Mouse (Mus musculus) embryonic facial prominence, embryonic 15.5 days (tissue): Measurements from ENCODE around the gene Ntm. TPM values are rescaled to one million over a fixed set of nuclear protein-coding genes. Genes with fewer than 3 reads are reported as not detected.

ENCODE experiments used
- ATAC-seq: fragments of 200-750 bp; cut with Nextera tagmentation; 2 replicates; pipeline ENCODE4 v1.8.0; 2017; ENCODE audit warnings: low read depth, moderate TSS enrichment; ENCODE audit not compliant: insufficient number of reproducible peaks, low FRiP score, low TSS enrichment
- H3K27ac ChIP-seq: fragments of 300-500 bp; sonication (generic); replicated peaks from 2 replicates; pipeline ENCODE4 v1.5.1; 2015; ENCODE audit warnings: mild to moderate bottlenecking, inconsistent platforms
- H3K27me3 ChIP-seq: fragments of 300-500 bp; sonication (generic); 2 replicates; pipeline ENCODE4 v1.6.1; 2015; ENCODE audit warnings: inconsistent platforms
- H3K36me3 ChIP-seq: fragments of 300-500 bp; sonication (generic); 2 replicates; pipeline ENCODE4 v1.6.1; 2015; ENCODE audit warnings: mild to moderate bottlenecking, inconsistent platforms
- H3K4me1 ChIP-seq: fragments of 300-500 bp; sonication (generic); 2 replicates; pipeline ENCODE4 v1.6.1; 2015; ENCODE audit warnings: inconsistent platforms
- H3K4me2 ChIP-seq: fragments of 300-500 bp; sonication (generic); replicated peaks from 2 replicates; pipeline ENCODE4 v1.6.1; 2015; ENCODE audit warnings: mild to moderate bottlenecking, inconsistent platforms
- H3K4me3 ChIP-seq: fragments of 300-500 bp; sonication (generic); replicated peaks from 2 replicates; pipeline ENCODE4 v1.5.1; 2015; ENCODE audit warnings: mild to moderate bottlenecking, inconsistent platforms
- H3K9ac ChIP-seq: fragments of 300-500 bp; sonication (generic); 2 replicates; pipeline ENCODE4 v1.6.1; 2015; ENCODE audit warnings: inconsistent platforms
- H3K9me3 ChIP-seq: fragments of 300-500 bp; sonication (generic); replicated peaks from 2 replicates; pipeline ENCODE4 v1.6.1; 2016; ENCODE audit warnings: inconsistent platforms
- WGBS: fragments of 180-500 bp; shearing (Covaris S2); methylation state at CpG from one replicate; pipeline ENCODE4 v1.1.7; 2015; 5-methylcytosine and 5-hydroxymethylcytosine counted together
- polyA plus RNA-seq: library from polyadenylated mRNA; unstranded; fragments of >200 nt; fragmentation: Nextera tagmentation; extraction: Ambion mirVana; gene quantifications from 2 replicates; pipeline ENCODE4 v1.2.1, GENCODE M21; 2015

Ntm gene
- polyA plus RNA-seq, 1 experiment from 2014 or later = 23.8 TPM

- Histone ChIP-seq H3K27ac (no peak overlapping the region), H3K4me1 (peaks cover 8% of the 10 kb centered on the region; the same call in 1 of the 2 replicates), H3K27me3 (no peaks in the 10 kb centered on the region), H3K9me3 (no peaks in the 10 kb centered on the region), H3K4me2 (no peak overlapping the region), H3K4me3 (no peak overlapping the region), H3K36me3 (no peaks in the 10 kb centered on the region), H3K9ac (no peak overlapping the region)
- WGBS = 65% methylated on average over 5 of the region's 5 CpGs
- no peak for ATAC-seq
Measured at GRCm38 (mm10) chr9:29568571-29568970, 394.4 kb downstream of the Ntm start.

DNA sequence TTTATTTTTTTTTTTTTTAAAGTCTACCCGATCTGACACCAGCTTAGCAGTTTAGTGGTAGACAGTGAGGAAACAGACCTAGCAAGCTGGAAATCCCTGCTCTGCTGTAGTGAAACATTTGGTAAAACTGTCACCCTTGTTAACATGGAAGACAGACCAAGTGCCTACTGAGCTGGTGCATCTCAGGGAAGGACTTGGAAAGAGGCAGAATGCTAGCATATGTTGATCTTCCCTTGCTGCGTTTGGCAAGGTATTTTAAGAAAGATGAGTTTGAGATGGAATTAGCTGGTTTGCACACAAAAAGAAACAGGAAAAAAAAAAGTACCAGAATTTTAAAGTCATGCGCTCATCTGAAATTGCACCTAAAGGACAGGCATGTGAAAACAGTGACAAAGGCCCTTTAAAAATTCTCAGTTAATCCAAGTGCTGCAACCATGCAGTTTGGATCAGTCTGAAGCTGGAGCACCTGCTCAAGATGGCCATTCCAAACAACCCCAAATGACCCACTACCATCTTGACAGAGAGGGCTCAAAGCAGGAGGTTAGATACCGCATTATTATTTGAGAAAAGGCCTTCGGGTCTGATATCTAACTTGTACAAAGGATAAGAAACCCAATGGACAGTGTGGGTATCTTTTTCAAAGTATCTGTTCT, 400.4 kb downstream of the Ntm start:
- WGBS = 72% methylated on average over 5 of the region's 5 CpGs
- peaks cover 8% of the 10 kb centered on the region; the same call in 1 of the 2 replicates for H3K4me1 ChIP-seq
- no peaks in the 10 kb centered on the region for H3K27me3 ChIP-seq

GRCm38 (mm10) chr9:29558915-29559314, 404.0 kb downstream of the Ntm start:
- H3K27me3 ChIP-seq = no peaks in the 10 kb centered on the region
- H3K4me3 ChIP-seq = no peak overlapping the region
- peaks cover 3% of the 10 kb centered on the region; the same call in 1 of the 2 replicates for H3K4me1 ChIP-seq
- WGBS = 83% methylated on average over 4 of the region's 4 CpGs
- H3K27ac ChIP-seq = no peak overlapping the region
- H3K36me3 ChIP-seq = no peaks in the 10 kb centered on the region
- no peak overlapping the region for H3K4me2 ChIP-seq
- H3K9ac ChIP-seq = no peak overlapping the region
- no peak for ATAC-seq
- H3K9me3 ChIP-seq = no peaks in the 10 kb centered on the region

More for the DNA sequence above, 400.4 kb downstream of the Ntm start:
- H3K4me2 ChIP-seq = no peak overlapping the region
- H3K9ac ChIP-seq = no peak overlapping the region
- H3K36me3 ChIP-seq = no peaks in the 10 kb centered on the region
- ATAC-seq = no peak
- no peak overlapping the region for H3K4me3 ChIP-seq
- H3K27ac ChIP-seq = no peak overlapping the region
- no peaks in the 10 kb centered on the region for H3K9me3 ChIP-seq

DNA sequence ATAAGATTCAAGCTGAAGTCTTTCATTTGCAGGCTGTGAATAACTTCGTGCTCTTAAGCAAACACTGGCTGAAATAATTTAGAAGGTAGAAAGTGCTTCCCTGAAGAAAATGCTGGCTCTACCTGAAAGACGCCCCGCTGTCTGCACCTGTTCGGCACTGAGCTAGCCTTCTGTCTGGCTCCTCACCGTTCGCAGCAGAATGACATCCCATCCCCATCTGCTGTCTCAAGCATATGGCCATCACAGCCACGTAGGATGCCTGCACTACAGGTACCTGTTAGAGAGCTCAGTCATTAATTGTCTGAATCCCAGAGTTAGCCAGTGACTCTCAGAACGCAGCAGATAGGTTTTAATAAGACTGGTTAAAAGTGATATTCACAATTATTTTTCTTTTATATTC, 412.4 kb downstream of the Ntm start:
- no peak overlapping the region for H3K27ac ChIP-seq
- no peaks in the 10 kb centered on the region for H3K36me3 ChIP-seq
- no peaks in the 10 kb centered on the region for H3K4me1 ChIP-seq
- no peaks in the 10 kb centered on the region for H3K9me3 ChIP-seq
- 86% methylated on average over 8 of the region's 8 CpGs for WGBS
- no peak overlapping the region for H3K4me2 ChIP-seq
- H3K9ac ChIP-seq = no peak overlapping the region
- no peak for ATAC-seq
- H3K27me3 ChIP-seq = no peaks in the 10 kb centered on the region
- no peak overlapping the region for H3K4me3 ChIP-seq

GRCm38 (mm10) chr9:29550107-29550506, 412.8 kb downstream of the Ntm start:
- WGBS = 89% methylated on average over 8 of the region's 8 CpGs
- Histone ChIP-seq H3K4me3 (no peak overlapping the region), H3K4me1 (no peaks in the 10 kb centered on the region), H3K27me3 (no peaks in the 10 kb centered on the region), H3K27ac (no peak overlapping the region), H3K9ac (no peak overlapping the region), H3K36me3 (no peaks in the 10 kb centered on the region), H3K4me2 (no peak overlapping the region), H3K9me3 (no peaks in the 10 kb centered on the region)
- no peak for ATAC-seq

GRCm38 (mm10) chr9:29536415-29536814, 426.5 kb downstream of the Ntm start:
- WGBS = 80% methylated on average over 2 of the region's 2 CpGs
- Histone ChIP-seq H3K4me3 (no peak overlapping the region), H3K9me3 (no peaks in the 10 kb centered on the region), H3K4me2 (no peak overlapping the region), H3K36me3 (no peaks in the 10 kb centered on the region), H3K9ac (no peak overlapping the region), H3K27ac (no peak overlapping the region), H3K4me1 (no peaks in the 10 kb centered on the region), H3K27me3 (no peaks in the 10 kb centered on the region)
- ATAC-seq = no peak

DNA sequence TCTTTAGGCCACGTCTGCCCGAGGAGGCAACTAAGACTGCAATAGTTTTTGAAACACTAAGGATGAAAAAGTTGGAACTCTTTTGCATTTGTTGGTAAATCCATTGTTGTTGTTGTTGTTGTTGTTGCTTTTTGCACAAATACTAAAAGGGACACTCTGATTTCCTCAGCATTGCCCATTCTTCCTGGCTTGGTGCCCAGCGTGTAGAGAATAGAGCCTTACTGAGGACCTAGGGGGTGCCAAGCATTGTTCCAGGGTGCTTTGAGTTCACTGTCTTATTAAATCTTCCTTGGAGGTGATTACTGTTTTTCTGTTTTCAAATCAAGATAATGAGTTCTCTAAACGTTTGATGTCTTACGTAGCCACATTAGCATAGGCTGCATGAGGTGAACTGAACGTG, 428.2 kb downstream of the Ntm start:
- no peak overlapping the region for H3K27ac ChIP-seq
- no peaks in the 10 kb centered on the region for H3K27me3 ChIP-seq
- no peaks in the 10 kb centered on the region for H3K4me1 ChIP-seq
- no peak overlapping the region for H3K4me2 ChIP-seq
- no peak overlapping the region for H3K4me3 ChIP-seq
- no peak for ATAC-seq
- H3K9me3 ChIP-seq = no peaks in the 10 kb centered on the region
- no peak overlapping the region for H3K9ac ChIP-seq
- H3K36me3 ChIP-seq = no peaks in the 10 kb centered on the region
- WGBS = 67% methylated on average over 6 of the region's 6 CpGs

DNA sequence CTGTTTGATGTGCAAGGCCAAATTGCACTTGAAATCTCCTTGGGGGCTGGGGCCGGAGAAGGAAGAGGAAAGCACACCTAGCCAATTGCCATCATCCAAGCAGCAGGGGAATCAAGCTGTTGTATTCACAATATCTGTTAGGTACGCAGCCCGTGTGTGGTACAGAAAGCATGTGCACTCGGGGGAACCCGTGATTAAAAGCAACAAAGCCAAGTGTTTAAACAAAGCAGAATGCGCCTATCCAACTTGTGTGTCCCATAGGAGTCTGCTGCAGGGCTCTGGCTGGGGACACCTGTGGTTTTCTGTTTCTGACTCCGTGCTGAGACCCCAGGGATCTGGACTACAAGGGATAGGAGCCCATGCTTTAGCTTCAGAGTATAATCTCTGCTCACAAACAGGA, 428.6 kb downstream of the Ntm start:
- Histone ChIP-seq H3K9me3 (no peaks in the 10 kb centered on the region), H3K4me3 (no peak overlapping the region), H3K4me1 (no peaks in the 10 kb centered on the region), H3K36me3 (no peaks in the 10 kb centered on the region), H3K9ac (no peak overlapping the region), H3K4me2 (no peak overlapping the region), H3K27ac (no peak overlapping the region), H3K27me3 (no peaks in the 10 kb centered on the region)
- 0 out of 2 replicates have a peak, but pooled peaks have one; percentile 34 for ATAC-seq
- WGBS = 45% methylated on average over 7 of the region's 7 CpGs

GRCm38 (mm10) chr9:29533556-29533955, 429.4 kb downstream of the Ntm start:
- WGBS = 34% methylated on average over 1 of the region's 1 CpGs

DNA sequence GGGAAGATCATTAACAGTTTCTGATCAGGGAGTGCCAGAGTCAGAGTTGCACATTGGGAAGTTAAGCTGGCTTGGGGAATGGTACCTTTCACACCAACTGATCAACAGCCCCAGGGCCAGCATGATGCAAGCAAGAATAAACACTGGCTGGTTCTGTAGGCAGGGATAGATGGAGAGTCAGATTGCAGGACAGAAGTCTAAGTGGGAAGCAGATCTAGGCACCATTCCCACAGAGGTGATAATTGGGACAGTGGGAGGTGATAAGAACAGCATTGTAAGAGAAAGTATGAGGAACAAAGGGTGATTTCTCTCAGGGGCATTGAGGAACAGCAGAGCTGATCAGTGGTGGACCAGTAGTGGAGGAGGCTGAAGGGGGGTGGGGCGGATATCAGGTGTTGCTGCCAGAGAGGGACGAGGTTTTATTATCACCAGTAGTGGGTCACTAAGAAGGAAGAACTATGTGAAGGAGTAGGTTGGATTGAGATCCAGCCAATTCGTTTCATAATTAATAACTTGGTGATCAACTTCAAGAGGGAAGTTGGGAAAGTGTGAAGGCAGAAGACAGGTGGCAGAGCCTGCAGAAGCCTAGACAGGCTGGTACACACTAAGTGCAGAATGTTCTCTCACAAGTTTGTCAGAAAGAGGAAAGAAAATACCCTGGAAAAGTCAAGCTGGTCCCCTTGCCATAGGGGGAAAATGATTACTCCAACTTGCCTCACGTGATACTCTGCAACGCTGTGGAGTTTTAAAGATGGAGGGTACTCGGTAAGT, 431.6 kb downstream of the Ntm start:
- no peaks in the 10 kb centered on the region for H3K36me3 ChIP-seq
- H3K9me3 ChIP-seq = no peaks in the 10 kb centered on the region
- H3K4me3 ChIP-seq = no peak overlapping the region
- H3K4me2 ChIP-seq = no peak overlapping the region
- H3K27me3 ChIP-seq = no peaks in the 10 kb centered on the region
- no peaks in the 10 kb centered on the region for H3K4me1 ChIP-seq
- 83% methylated on average over 6 of the region's 6 CpGs for WGBS
- H3K27ac ChIP-seq = no peak overlapping the region
- ATAC-seq = no peak
- H3K9ac ChIP-seq = no peak overlapping the region

More at GRCm38 (mm10) chr9:29533556-29533955, 429.4 kb downstream of the Ntm start:
- H3K27me3 ChIP-seq = no peaks in the 10 kb centered on the region
- H3K4me2 ChIP-seq = no peak overlapping the region
- ATAC-seq = no peak
- no peak overlapping the region for H3K9ac ChIP-seq
- H3K36me3 ChIP-seq = no peaks in the 10 kb centered on the region
- no peak overlapping the region for H3K4me3 ChIP-seq
- H3K9me3 ChIP-seq = no peaks in the 10 kb centered on the region
- no peak overlapping the region for H3K27ac ChIP-seq
- no peaks in the 10 kb centered on the region for H3K4me1 ChIP-seq

- Histone ChIP-seq H3K27me3 (no peaks in the 10 kb centered on the region), H3K36me3 (no peaks in the 10 kb centered on the region), H3K9ac (no peak overlapping the region), H3K4me1 (no peaks in the 10 kb centered on the region), H3K4me3 (no peak overlapping the region), H3K9me3 (no peaks in the 10 kb centered on the region), H3K4me2 (no peak overlapping the region), H3K27ac (no peak overlapping the region)
- WGBS = 76% methylated on average over 1 of the region's 1 CpGs
- ATAC-seq = no peak
Measured at GRCm38 (mm10) chr9:29524109-29524508, 438.8 kb downstream of the Ntm start.
